Mouse (Mus musculus) liver, adult 2 months (tissue): ENCODE measurements around the gene Pcbd1.

Experiments
- CTCF ChIP-seq: fragments of 200-500 bp; IDR thresholded peaks from 2 replicates; pipeline ENCODE4 v1.5.1; 2011; ENCODE audit warnings: low read depth, low read length, control low read depth
- POLR2A ChIP-seq: fragments of 200-500 bp; IDR thresholded peaks from 2 replicates; pipeline ENCODE4 v1.6.1; 2011; ENCODE audit warnings: low read length, control low read depth; ENCODE audit not compliant: insufficient read depth; ENCODE audit errors: extremely low read depth

DNA sequence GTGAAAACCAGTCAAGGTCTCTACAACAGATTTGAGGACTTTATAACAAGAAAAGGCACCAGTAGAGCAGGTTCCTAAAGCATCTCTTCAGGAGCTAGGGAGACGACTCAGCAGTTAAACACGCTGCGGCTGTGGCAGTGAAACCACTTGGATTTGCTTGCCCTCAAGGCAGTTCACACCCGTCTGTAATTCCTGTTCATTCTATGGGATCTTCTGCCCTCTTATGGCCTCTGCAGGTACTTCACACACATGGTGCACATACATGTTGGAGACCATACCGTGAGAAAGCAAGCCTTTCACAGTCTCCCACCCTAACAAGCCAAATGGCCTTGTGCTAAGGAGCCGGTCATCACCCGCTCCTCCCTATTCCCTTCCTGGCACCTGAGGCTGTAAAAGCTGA is 32.5 kb upstream of the Pcbd1 start:
- TF ChIP-seq CTCF (no peak), POLR2A (no peak)
